Mouse (Mus musculus): ENCODE measurements around the gene Erbb4. TPM values are rescaled to one million over a fixed set of nuclear protein-coding genes. Genes with fewer than 3 reads are reported as not detected.

Erbb4 gene
- polyA plus RNA-seq, 1 experiment from 2014 or later = 1.0 TPM

GRCm38 (mm10) chr1:68934804-68935203 is 173.1 kb downstream of the Erbb4 start:
- no peak overlapping the region for H3K9ac ChIP-seq
- ATAC-seq (ENCODE audit: borderline replicate concordance, extremely low read depth, low FRiP score, low TSS enrichment) = no peak
- H3K27ac ChIP-seq = no peak overlapping the region
- H3K4me2 ChIP-seq = no peak overlapping the region
- H3K36me3 ChIP-seq = no peaks in the 10 kb centered on the region
- H3K4me3 ChIP-seq = no peak overlapping the region
- no peaks in the 10 kb centered on the region for H3K4me1 ChIP-seq
- H3K9me3 ChIP-seq = no peaks in the 10 kb centered on the region
- H3K27me3 ChIP-seq = no peaks in the 10 kb centered on the region

- no peak for ATAC-seq (ENCODE audit: borderline replicate concordance, extremely low read depth, low FRiP score, low TSS enrichment)
- H3K4me2 ChIP-seq = no peak overlapping the region
- 66% methylated on average over 3 of the region's 3 CpGs for WGBS
- no peaks in the 10 kb centered on the region for H3K9me3 ChIP-seq
- H3K4me3 ChIP-seq = no peak overlapping the region
- H3K9ac ChIP-seq = no peak overlapping the region
- H3K27ac ChIP-seq = no peak overlapping the region
- no peaks in the 10 kb centered on the region for H3K36me3 ChIP-seq
- no peaks in the 10 kb centered on the region for H3K4me1 ChIP-seq
- H3K27me3 ChIP-seq = no peaks in the 10 kb centered on the region
Observed at GRCm38 (mm10) chr1:68933330-68934065, 174.4 kb downstream of the Erbb4 start.

GRCm38 (mm10) chr1:68917828-68918227 is 190.0 kb downstream of the Erbb4 start:
- H3K27me3 ChIP-seq = no peaks in the 10 kb centered on the region
- H3K9me3 ChIP-seq = no peaks in the 10 kb centered on the region
- no peak overlapping the region for H3K4me2 ChIP-seq
- no peak overlapping the region for H3K27ac ChIP-seq
- WGBS = 79% methylated on average over 3 of the region's 3 CpGs
- no peak for ATAC-seq (ENCODE audit: borderline replicate concordance, extremely low read depth, low FRiP score, low TSS enrichment)
- H3K36me3 ChIP-seq = no peaks in the 10 kb centered on the region
- H3K4me1 ChIP-seq = no peaks in the 10 kb centered on the region
- no peak overlapping the region for H3K9ac ChIP-seq
- no peak overlapping the region for H3K4me3 ChIP-seq

- H3K4me3 ChIP-seq = no peak overlapping the region
- no peak overlapping the region for H3K4me2 ChIP-seq
- WGBS = 86% methylated on average over 2 of the region's 2 CpGs
- no peaks in the 10 kb centered on the region for H3K36me3 ChIP-seq
- H3K27ac ChIP-seq = no peak overlapping the region
- H3K27me3 ChIP-seq = no peaks in the 10 kb centered on the region
- no peak overlapping the region for H3K9ac ChIP-seq
- no peaks in the 10 kb centered on the region for H3K4me1 ChIP-seq
- no peak for ATAC-seq (ENCODE audit: borderline replicate concordance, extremely low read depth, low FRiP score, low TSS enrichment)
- H3K9me3 ChIP-seq = no peaks in the 10 kb centered on the region
Observed at GRCm38 (mm10) chr1:68892041-68892440, 215.8 kb downstream of the Erbb4 start.

GRCm38 (mm10) chr1:68886823-68887222 is 221.0 kb downstream of the Erbb4 start:
- no peak for ATAC-seq (ENCODE audit: borderline replicate concordance, extremely low read depth, low FRiP score, low TSS enrichment)
- H3K36me3 ChIP-seq = no peaks in the 10 kb centered on the region
- H3K9me3 ChIP-seq = no peaks in the 10 kb centered on the region
- no peak overlapping the region for H3K27ac ChIP-seq
- 72% methylated on average over 3 of the region's 3 CpGs for WGBS
- no peaks in the 10 kb centered on the region for H3K4me1 ChIP-seq
- no peaks in the 10 kb centered on the region for H3K27me3 ChIP-seq
- H3K4me2 ChIP-seq = no peak overlapping the region
- no peak overlapping the region for H3K4me3 ChIP-seq
- no peak overlapping the region for H3K9ac ChIP-seq

- Histone ChIP-seq H3K9ac (no peak overlapping the region), H3K9me3 (no peaks in the 10 kb centered on the region), H3K4me1 (no peaks in the 10 kb centered on the region), H3K4me3 (no peak overlapping the region), H3K27me3 (no peaks in the 10 kb centered on the region), H3K27ac (no peak overlapping the region), H3K36me3 (no peaks in the 10 kb centered on the region), H3K4me2 (no peak overlapping the region)
- ATAC-seq (ENCODE audit: borderline replicate concordance, extremely low read depth, low FRiP score, low TSS enrichment) = no peak
- WGBS = 76% methylated on average over 8 of the region's 8 CpGs
Observed at GRCm38 (mm10) chr1:68874954-68875353, 232.9 kb downstream of the Erbb4 start.

GRCm38 (mm10) chr1:68873635-68874020 is 234.2 kb downstream of the Erbb4 start:
- H3K4me3 ChIP-seq = no peak overlapping the region
- H3K9me3 ChIP-seq = no peaks in the 10 kb centered on the region
- H3K9ac ChIP-seq = no peak overlapping the region
- H3K27me3 ChIP-seq = no peaks in the 10 kb centered on the region
- no peaks in the 10 kb centered on the region for H3K4me1 ChIP-seq
- 70% methylated on average over 1 of the region's 1 CpGs for WGBS
- no peak for ATAC-seq (ENCODE audit: borderline replicate concordance, extremely low read depth, low FRiP score, low TSS enrichment)
- H3K36me3 ChIP-seq = no peaks in the 10 kb centered on the region
- H3K27ac ChIP-seq = no peak overlapping the region
- no peak overlapping the region for H3K4me2 ChIP-seq

GRCm38 (mm10) chr1:68872976-68873634 is 234.8 kb downstream of the Erbb4 start:
- H3K9ac ChIP-seq = no peak overlapping the region
- no peak overlapping the region for H3K4me3 ChIP-seq
- H3K9me3 ChIP-seq = no peaks in the 10 kb centered on the region
- no peak overlapping the region for H3K4me2 ChIP-seq
- H3K36me3 ChIP-seq = no peaks in the 10 kb centered on the region
- H3K27me3 ChIP-seq = no peaks in the 10 kb centered on the region
- WGBS = 61% methylated on average over 2 of the region's 2 CpGs
- H3K27ac ChIP-seq = no peak overlapping the region
- H3K4me1 ChIP-seq = no peaks in the 10 kb centered on the region
- ATAC-seq (ENCODE audit: borderline replicate concordance, extremely low read depth, low FRiP score, low TSS enrichment) = no peak

GRCm38 (mm10) chr1:68860341-68860740 is 247.5 kb downstream of the Erbb4 start:
- ATAC-seq (ENCODE audit: borderline replicate concordance, extremely low read depth, low FRiP score, low TSS enrichment) = no peak
- Histone ChIP-seq H3K9ac (no peak overlapping the region), H3K4me1 (no peaks in the 10 kb centered on the region), H3K27ac (no peak overlapping the region), H3K4me2 (no peak overlapping the region), H3K36me3 (no peaks in the 10 kb centered on the region), H3K4me3 (no peak overlapping the region), H3K27me3 (no peaks in the 10 kb centered on the region), H3K9me3 (no peaks in the 10 kb centered on the region)
- WGBS = 78% methylated on average over 2 of the region's 2 CpGs

- Histone ChIP-seq H3K27me3 (no peaks in the 10 kb centered on the region), H3K9me3 (no peaks in the 10 kb centered on the region), H3K4me3 (no peak overlapping the region), H3K4me2 (no peak overlapping the region), H3K36me3 (no peaks in the 10 kb centered on the region), H3K27ac (no peak overlapping the region), H3K4me1 (no peaks in the 10 kb centered on the region), H3K9ac (no peak overlapping the region)
- WGBS = 86% methylated on average over 4 of the region's 4 CpGs
- ATAC-seq (ENCODE audit: borderline replicate concordance, extremely low read depth, low FRiP score, low TSS enrichment) = no peak
Observed at GRCm38 (mm10) chr1:68859480-68859879, 248.4 kb downstream of the Erbb4 start.

- WGBS = 39% methylated on average over 4 of the region's 4 CpGs
- Histone ChIP-seq H3K36me3 (no peaks in the 10 kb centered on the region), H3K27me3 (no peaks in the 10 kb centered on the region), H3K27ac (no peak overlapping the region), H3K4me1 (no peaks in the 10 kb centered on the region), H3K9ac (no peak overlapping the region), H3K4me2 (no peak overlapping the region), H3K9me3 (no peaks in the 10 kb centered on the region), H3K4me3 (no peak overlapping the region)
- ATAC-seq (ENCODE audit: borderline replicate concordance, extremely low read depth, low FRiP score, low TSS enrichment) = no peak
Observed at GRCm38 (mm10) chr1:68839352-68839751, 268.5 kb downstream of the Erbb4 start.

GRCm38 (mm10) chr1:68834686-68835085 is 273.2 kb downstream of the Erbb4 start:
- no peaks in the 10 kb centered on the region for H3K9me3 ChIP-seq
- 75% methylated on average over 3 of the region's 3 CpGs for WGBS
- H3K27me3 ChIP-seq = no peaks in the 10 kb centered on the region
- H3K4me2 ChIP-seq = no peak overlapping the region
- no peak overlapping the region for H3K27ac ChIP-seq
- no peaks in the 10 kb centered on the region for H3K36me3 ChIP-seq
- H3K4me3 ChIP-seq = no peak overlapping the region
- ATAC-seq (ENCODE audit: borderline replicate concordance, extremely low read depth, low FRiP score, low TSS enrichment) = no peak
- H3K9ac ChIP-seq = no peak overlapping the region
- H3K4me1 ChIP-seq = no peaks in the 10 kb centered on the region

Measured in lung, embryonic 15.5 days (tissue).